Mouse (Mus musculus): Measurements from ENCODE around the gene Gnmt.

- TF ChIP-seq CTCF (IDR thresholded peaks at IDR 0.05; ENCODE audit: borderline replicate concordance, insufficient read depth, low read length), result no peak
- no peak for TF ChIP-seq POLR2A (IDR thresholded peaks at IDR 0.05; ENCODE audit: low read depth, low read length)
Measured at GRCm38 (mm10) chr17:46701489-46701888, 27.5 kb downstream of the Gnmt start.

All from embryonic fibroblast, embryonic 13.5 days (primary cell).